In genomic region chr1:128636258-128637229, GRCm38 (mm10) we compare ENCODE assay signal across 14 mouse cellular contexts.
"Had no signal": no experiment of that assay in that cellular context is flagged by ENCODE, and none has a peak within 500 bp of the region (broad histone marks: within the 10 kb centered on the region; RNA-seq: fewer than 3 reads in every experiment).

No protein-coding gene starts in this region.

- H3K9me3 ChIP-seq: intestine, embryonic 15.5 days; limb, embryonic 15.5 days; liver, embryonic 12.5 days; lung, embryonic 15.5 days; midbrain, embryonic 10.5 days had no signal

- ATAC-seq: intestine, embryonic 15.5 days; liver, embryonic 12.5 days; midbrain, embryonic 16.5 days had no signal

- H3K9ac ChIP-seq: intestine, embryonic 15.5 days; limb, embryonic 15.5 days; liver, embryonic 12.5 days; lung, embryonic 15.5 days had no signal

- DNase-seq: kidney, adult 18-20 months; kidney, postnatal 25 days; layer of hippocampus, adult 9-11 months; layer of hippocampus, postnatal 36 days; right cerebral cortex, adult 18-20 months; right cerebral cortex, postnatal 25 days; thymus, postnatal 4 days had no signal

- H3K4me2 ChIP-seq: intestine, embryonic 15.5 days; limb, embryonic 15.5 days; liver, embryonic 12.5 days; lung, embryonic 15.5 days had no signal

- H3K27ac ChIP-seq: intestine, embryonic 15.5 days; limb, embryonic 15.5 days; liver, embryonic 12.5 days; lung, embryonic 15.5 days; midbrain, embryonic 10.5 days; stomach, postnatal 0 days had no signal

- H3K4me3 ChIP-seq: intestine, embryonic 15.5 days; limb, embryonic 15.5 days; liver, embryonic 12.5 days; lung, embryonic 15.5 days; midbrain, embryonic 10.5 days had no signal

- H3K27me3 ChIP-seq: intestine, embryonic 15.5 days; limb, embryonic 15.5 days; liver, embryonic 12.5 days; lung, embryonic 15.5 days had no signal

- H3K36me3 ChIP-seq: intestine, embryonic 15.5 days; limb, embryonic 15.5 days; liver, embryonic 12.5 days; lung, embryonic 15.5 days; midbrain, embryonic 10.5 days had no signal

- H3K4me1 ChIP-seq: intestine, embryonic 15.5 days; limb, embryonic 15.5 days; liver, embryonic 12.5 days had no signal
